In the genomic region with DNA sequence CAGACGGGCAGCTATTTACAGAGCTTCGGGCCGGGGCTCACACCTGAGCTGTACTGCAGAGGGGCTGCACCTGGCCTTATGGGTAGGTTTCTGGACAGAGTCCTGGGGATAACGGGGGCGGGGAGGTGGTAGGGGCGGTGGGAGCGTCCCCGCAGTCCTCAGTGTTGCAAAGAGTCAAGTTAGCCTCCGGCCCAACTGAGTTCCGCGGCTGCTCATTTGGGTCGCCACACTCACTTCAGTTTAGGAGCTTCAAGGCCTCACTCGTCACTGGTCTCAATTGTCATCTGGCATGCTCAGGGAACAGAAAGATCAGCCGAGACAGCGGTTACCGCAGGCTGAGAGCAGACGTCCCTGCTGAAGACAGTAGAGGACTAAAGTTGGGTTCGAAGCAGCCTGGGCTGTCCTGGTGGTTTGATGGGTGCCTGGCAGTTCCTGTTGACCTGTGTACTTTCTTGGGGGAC, we compare ENCODE assay signal across 7 mouse cellular contexts.
A peak's percentile ranks its signal among the peaks of the same experiment; 100 is the strongest.
DNase-seq lines count a peak whose midpoint lies in the region; ATAC-seq and TF ChIP-seq lines count a peak whose summit lies in the region.

No protein-coding gene starts in this region.

- H3K4me2 ChIP-seq in lung, postnatal 0 days (replicated peaks; ENCODE audit: low read depth, low read length), result peak overlapping the region; percentile 96
- peak overlapping the region; percentile 66 for H3K4me2 ChIP-seq in intestine, embryonic 14.5 days (ENCODE audit: low read length)

- peak overlapping the region; percentile 52 for H3K4me3 ChIP-seq in lung, postnatal 0 days (ENCODE audit: low read depth, low read length)
- H3K4me3 ChIP-seq in intestine, embryonic 14.5 days (ENCODE audit: low read depth, low read length), result peak overlapping the region; percentile 44

- H3K27me3 ChIP-seq in lung, postnatal 0 days (replicated peaks; ENCODE audit: insufficient read depth, low read length), result no peaks in the 10 kb centered on the region
- no peaks in the 10 kb centered on the region for H3K27me3 ChIP-seq in intestine, embryonic 14.5 days (replicated peaks; ENCODE audit: control insufficient read depth, insufficient read depth, low read length)

- peak; percentile 28 for DNase-seq in lung, postnatal 0 days (ENCODE audit: low spot score)
- no peak for DNase-seq in lung, postnatal 10 days
- DNase-seq in intestine, embryonic 14.5 days (ENCODE audit: low spot score), result peak; percentile 77
- no peak for DNase-seq in left cerebral cortex, adult 8-10 months (ENCODE audit: low spot score in 2 of 2)
- DNase-seq in layer of hippocampus, adult 11-12 months (ENCODE audit: low spot score), result no peak

- peak; percentile 18; the same call in 1 of the 2 replicates for ATAC-seq in lung, postnatal 0 days
- ATAC-seq in common myeloid progenitor, adult 5-6 weeks (replicated peaks; ENCODE audit: low read depth, poor library complexity, severe bottlenecking), result peak; percentile 23
- ATAC-seq in intestine, embryonic 14.5 days (replicated peaks; ENCODE audit: low FRiP score, low TSS enrichment, low read depth), result peak; percentile 25; the same call in 1 of the 2 replicates
- 0 out of 2 replicates have a peak, but pooled peaks have one; percentile 6 for ATAC-seq in monocyte, adult 5-6 weeks (replicated peaks; ENCODE audit: insufficient number of reproducible peaks, low FRiP score, low TSS enrichment, poor library complexity, severe bottlenecking)

- peaks cover 7% of the 10 kb centered on the region; the same call in 1 of the 2 replicates for H3K36me3 ChIP-seq in lung, postnatal 0 days (ENCODE audit: insufficient read depth, low read length)
- H3K36me3 ChIP-seq in intestine, embryonic 14.5 days (ENCODE audit: control insufficient read depth, insufficient read depth, low read length), result peaks cover 40% of the 10 kb centered on the region

- WGBS in lung, postnatal 0 days, result 3% methylated on average over 14 of the region's 18 CpGs
- WGBS in intestine, embryonic 14.5 days, result 4% methylated on average over 18 of the region's 18 CpGs

- no peak overlapping the region for H3K9ac ChIP-seq in lung, postnatal 0 days (replicated peaks; ENCODE audit: low read depth)
- H3K9ac ChIP-seq in intestine, embryonic 14.5 days (ENCODE audit: low read length), result peak overlapping the region; percentile 59

- peak overlapping the region; percentile 66; the same call in 1 of the 2 replicates for H3K27ac ChIP-seq in lung, postnatal 0 days (ENCODE audit: low read length)
- H3K27ac ChIP-seq in intestine, embryonic 14.5 days (ENCODE audit: low read depth), result peak overlapping the region; percentile 93

- peaks cover 16% of the 10 kb centered on the region for H3K4me1 ChIP-seq in lung, postnatal 0 days (ENCODE audit: insufficient read depth, low read depth, low read length)
- peaks cover 57% of the 10 kb centered on the region for H3K4me1 ChIP-seq in intestine, embryonic 14.5 days (replicated peaks; ENCODE audit: control insufficient read depth, insufficient read depth, low read length)

- no peaks in the 10 kb centered on the region for H3K9me3 ChIP-seq in lung, postnatal 0 days (ENCODE audit: low read length)
- no peaks in the 10 kb centered on the region for H3K9me3 ChIP-seq in intestine, embryonic 14.5 days (ENCODE audit: control insufficient read depth, low read length)

- no peak for TF ChIP-seq EP300 in lung, postnatal 0 days (IDR thresholded peaks at IDR 0.05)

- TF ChIP-seq CTCF in lung, postnatal 0 days (IDR thresholded peaks at IDR 0.05), result no peak

Comparison
In these comparisons a context has a peak if more than half of its experiments do, and no peak if none do; other contexts are left out.
1. DNase-seq: peak in lung, postnatal 0 days (single experiment) and intestine, embryonic 14.5 days (single experiment); none in lung, postnatal 10 days (single experiment), left cerebral cortex, adult 8-10 months (0 of 2) and layer of hippocampus, adult 11-12 months (single experiment).
2. Peak in every context shown above with its lines, with median percentiles within 50 percentile points of each other: ATAC-seq.